9 mouse cellular contexts compared by ENCODE assay signal in genomic region chr17:69396147-69397033, GRCm38 (mm10). TPM values are rescaled to one million over a fixed set of nuclear protein-coding genes. Genes with fewer than 3 reads are reported as not detected.
A peak's percentile ranks its signal among the peaks of the same experiment; 100 is the strongest.
DNase-seq lines count a peak whose midpoint lies in the region; ATAC-seq and TF ChIP-seq lines count a peak whose summit lies in the region.
"Had no signal": no experiment of that assay in that cellular context is flagged by ENCODE, and none has a peak within 500 bp of the region (broad histone marks: within the 10 kb centered on the region; RNA-seq: fewer than 3 reads in every experiment).

No protein-coding gene starts in this region.

- no peak overlapping the region for H3K27ac ChIP-seq in hindbrain, embryonic 16.5 days (ENCODE audit: low read depth, low read length)
- no peak overlapping the region for H3K27ac ChIP-seq in hindbrain, embryonic 12.5 days
- peak overlapping the region; percentile 64 for H3K27ac ChIP-seq in heart, embryonic 11.5 days (ENCODE audit: low read depth, low read length)

- no peaks in the 10 kb centered on the region for H3K4me1 ChIP-seq in hindbrain, embryonic 16.5 days (ENCODE audit: control insufficient read depth, insufficient read depth, low read depth, low read length)
- H3K4me1 ChIP-seq in hindbrain, embryonic 12.5 days: no peaks in the 10 kb centered on the region
- peaks cover 4% of the 10 kb centered on the region; the same call in 1 of the 2 replicates for H3K4me1 ChIP-seq in heart, embryonic 11.5 days (ENCODE audit: control insufficient read depth, insufficient read depth, low read length)

- no peaks in the 10 kb centered on the region for H3K36me3 ChIP-seq in hindbrain, embryonic 16.5 days (ENCODE audit: control insufficient read depth, insufficient read depth, low read length)
- no peaks in the 10 kb centered on the region for H3K36me3 ChIP-seq in hindbrain, embryonic 12.5 days
- H3K36me3 ChIP-seq in heart, embryonic 11.5 days (ENCODE audit: control insufficient read depth, insufficient read depth, low read length): no peaks in the 10 kb centered on the region
- H3K36me3 ChIP-seq in myocyte (ENCODE audit: control insufficient read depth, insufficient read depth): no peaks in the 10 kb centered on the region

- H3K9ac ChIP-seq in hindbrain, embryonic 16.5 days (ENCODE audit: low read depth, low read length): no peak overlapping the region
- H3K9ac ChIP-seq in hindbrain, embryonic 12.5 days: no peak overlapping the region
- peak overlapping the region; percentile 40; the same call in 1 of the 2 replicates for H3K9ac ChIP-seq in heart, embryonic 11.5 days (ENCODE audit: low read depth, low read length)

- no peaks in the 10 kb centered on the region for H3K27me3 ChIP-seq in hindbrain, embryonic 16.5 days (replicated peaks; ENCODE audit: control insufficient read depth, insufficient read depth, low read length)
- no peaks in the 10 kb centered on the region for H3K27me3 ChIP-seq in hindbrain, embryonic 12.5 days
- H3K27me3 ChIP-seq in heart, embryonic 11.5 days (ENCODE audit: control insufficient read depth, insufficient read depth, low read length): no peaks in the 10 kb centered on the region
- no peaks in the 10 kb centered on the region for H3K27me3 ChIP-seq in myocyte (ENCODE audit: control insufficient read depth, insufficient read depth, insufficient read length)

- TF ChIP-seq POLR2A in myocyte (IDR thresholded peaks at IDR 0.05; ENCODE audit: insufficient read length, low read depth): no peak

- no peaks in the 10 kb centered on the region for H3K79me2 ChIP-seq in myocyte (ENCODE audit: control insufficient read depth, insufficient read depth)

- no peak overlapping the region for H3ac ChIP-seq in myocyte (ENCODE audit: control insufficient read depth, insufficient read length)

- H3K9me3 ChIP-seq in hindbrain, embryonic 16.5 days (ENCODE audit: control insufficient read depth, low read length): no peaks in the 10 kb centered on the region
- no peaks in the 10 kb centered on the region for H3K9me3 ChIP-seq in hindbrain, embryonic 12.5 days (replicated peaks)
- H3K9me3 ChIP-seq in heart, embryonic 11.5 days (replicated peaks; ENCODE audit: control insufficient read depth, low read length): no peaks in the 10 kb centered on the region

- H3K4me2 ChIP-seq in hindbrain, embryonic 16.5 days (ENCODE audit: low read length): peak overlapping the region; percentile 25
- no peak overlapping the region for H3K4me2 ChIP-seq in hindbrain, embryonic 12.5 days (replicated peaks)
- H3K4me2 ChIP-seq in heart, embryonic 11.5 days: peak overlapping the region; percentile 50
- peak overlapping the region; percentile 47 for H3K4me2 ChIP-seq in myocyte (ENCODE audit: low read depth)

- WGBS in hindbrain, embryonic 16.5 days: 47% methylated on average over 13 of the region's 16 CpGs
- WGBS in hindbrain, embryonic 12.5 days: 48% methylated on average over 15 of the region's 16 CpGs
- WGBS in heart, embryonic 11.5 days (ENCODE audit: insufficient replicate concordance): 28% methylated on average over 14 of the region's 16 CpGs

- ATAC-seq in hindbrain, embryonic 16.5 days: no peak
- ATAC-seq in hindbrain, embryonic 12.5 days (ENCODE audit: low FRiP score): no peak
- no peak for ATAC-seq in heart, embryonic 11.5 days (replicated peaks; ENCODE audit: insufficient number of reproducible peaks, low FRiP score, low TSS enrichment)

- H3K4me3 ChIP-seq in hindbrain, embryonic 16.5 days (ENCODE audit: low read length): no peak overlapping the region
- H3K4me3 ChIP-seq in hindbrain, embryonic 12.5 days: no peak overlapping the region
- no peak overlapping the region for H3K4me3 ChIP-seq in heart, embryonic 11.5 days (ENCODE audit: low read depth, low read length)
- no peak overlapping the region for H3K4me3 ChIP-seq in myocyte

- peak; percentile 21 to 58 for DNase-seq in adrenal gland, postnatal 36 days
- peak; percentile 48 to 61 for DNase-seq in kidney, postnatal 4 days
- no peak for DNase-seq in cerebellum, adult 9-11 months
- DNase-seq in right cerebral cortex, postnatal 25 days: no peak

TF ChIP-seq in myocyte, 11 proteins besides CTCF, POLR2A, EP300 and RAD21:
- TF ChIP-seq POLR2AphosphoS2 (IDR thresholded peaks at IDR 0.05; ENCODE audit: insufficient read length, low read depth) (no peak), CEBPB (IDR thresholded peaks at IDR 0.05; ENCODE audit: insufficient read depth, poor library complexity, severe bottlenecking) (no peak), MYOG (IDR thresholded peaks at IDR 0.05; ENCODE audit: control insufficient read depth in 1 of 3, insufficient read depth in 1 of 3, insufficient read length in 2 of 3, low read depth in 2 of 3) (no peak), REST (IDR thresholded peaks at IDR 0.05; ENCODE audit: insufficient read depth, insufficient read length) (no peak)

RNA-seq across cellular contexts. Expression of gene Zbtb14, which starts 13.5 kb away (rescaled TPM):
- polyA plus RNA-seq in hindbrain, embryonic 16.5 days (2015; fragmentation: Nextera tagmentation; extraction: Ambion mirVana): 22.4 and 28.3 TPM in 2 replicates
- polyA plus RNA-seq in hindbrain, embryonic 12.5 days (2016; fragmentation: Nextera tagmentation; extraction: Ambion mirVana): 32.9 and 34.5 TPM in 2 replicates
- total RNA-seq in adrenal gland, postnatal 36 days (2021): 10 to 100 TPM; 14.5 to 17.4 TPM
- polyA plus RNA-seq in heart, embryonic 11.5 days (2014; fragmentation: Nextera tagmentation; extraction: Ambion mirVana): 12.7 and 14.6 TPM in 2 replicates
- 3.8 TPM for polyA plus RNA-seq in myocyte (2012; fragmentation: generic; extraction: Trizol)

RNA-seq across cellular contexts. Expression of gene Akain1, which starts 42.7 kb away (rescaled TPM):
- polyA plus RNA-seq in hindbrain, embryonic 16.5 days (2015; fragmentation: Nextera tagmentation; extraction: Ambion mirVana): 1.4 and 1.8 TPM in 2 replicates
- 0.22 and 0.27 TPM in 2 replicates for polyA plus RNA-seq in hindbrain, embryonic 12.5 days (2016; fragmentation: Nextera tagmentation; extraction: Ambion mirVana)
- total RNA-seq in adrenal gland, postnatal 36 days (2021): not detected
- not detected in 2 replicates for polyA plus RNA-seq in heart, embryonic 11.5 days (2014; fragmentation: Nextera tagmentation; extraction: Ambion mirVana)
- not detected for polyA plus RNA-seq in myocyte (2012; fragmentation: generic; extraction: Trizol)
- polyA plus RNA-seq: limb, embryonic 14.5 days had no signal

Comparison
In these comparisons a context has a peak if more than half of its experiments do, and no peak if none do; other contexts are left out.
1. DNase-seq: peak in adrenal gland, postnatal 36 days (2 of 2) and kidney, postnatal 4 days (2 of 2); none in cerebellum, adult 9-11 months (single experiment) and right cerebral cortex, postnatal 25 days (single experiment).